Mouse (Mus musculus): ENCODE results near the gene Gbp4.
"Not testable (repeated sequence)": the region's sequence is repeated elsewhere in the genome, so short reads cannot be mapped to it uniquely, and the experiment has no call there.

Gbp4 gene

DNA sequence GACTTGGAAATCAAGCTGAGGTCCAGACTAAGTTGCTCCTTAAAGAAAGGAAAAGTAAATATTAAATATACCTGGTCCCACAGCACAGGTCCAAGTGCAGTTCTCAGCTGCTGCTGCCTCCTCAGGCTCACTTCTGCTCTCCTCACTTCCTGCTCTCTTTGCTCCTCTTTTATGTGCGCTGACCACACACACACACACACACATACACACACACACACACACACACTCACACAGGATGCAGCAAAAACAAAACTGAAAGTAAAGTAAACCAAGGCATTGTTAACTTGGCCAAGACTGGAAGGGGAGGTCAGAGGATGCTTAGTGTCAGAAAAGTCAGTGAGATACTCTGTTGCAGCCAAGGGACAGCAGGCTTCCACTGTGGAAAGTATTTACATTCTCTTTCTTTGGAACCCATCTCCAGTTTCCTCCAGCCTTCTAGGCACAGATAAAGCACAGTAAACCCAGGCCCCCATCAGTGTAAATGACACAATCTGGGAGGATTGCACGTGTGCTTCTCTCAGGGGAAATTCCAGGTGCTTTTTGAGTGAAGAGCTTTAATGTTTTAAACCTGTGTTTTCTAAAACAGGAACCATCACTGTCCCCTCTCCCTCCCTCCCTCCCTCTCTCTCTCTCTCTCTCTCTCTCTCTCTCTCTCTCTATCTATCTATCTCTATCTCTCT lies at the start of gene Gbp4, which contains the start of the genes Gbp9 and Gbp8:
Gbp4 (minus strand) TSS at position 178 of the 680 bp plus-strand sequence.
Gbp9 (minus strand) TSS at position 131 of the 680 bp plus-strand sequence.
Gbp8 (minus strand) TSS at position 132 of the 680 bp plus-strand sequence.
- DNase-seq (ENCODE audit: low read depth, low spot score) = peak; percentile 85

GRCm38 (mm10) chr5:105181446-105181845 lies 42.1 kb upstream of the Gbp4 start:
- no peak for DNase-seq (ENCODE audit: low read depth, low spot score)

DNA sequence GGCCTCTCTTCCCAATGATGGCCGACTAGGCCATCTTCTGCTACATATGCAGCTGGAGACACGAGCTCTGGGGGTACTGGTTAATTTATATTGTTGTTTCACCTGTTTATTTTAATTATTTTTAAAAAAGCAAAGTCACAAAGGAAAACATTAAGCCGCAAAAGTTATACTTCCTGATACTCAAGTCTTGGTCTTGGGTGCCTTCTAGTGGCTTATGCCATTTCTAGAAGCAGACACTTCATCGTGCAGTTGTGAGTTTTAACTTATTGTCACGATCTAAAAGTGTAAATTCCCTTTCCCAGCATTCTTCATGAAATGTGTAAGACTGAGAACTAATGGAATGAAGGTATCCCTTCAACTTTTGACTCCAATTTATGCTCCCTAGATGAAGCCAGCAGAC lies 17.2 kb upstream of the Gbp4 start:
- DNase-seq (ENCODE audit: low read depth, low spot score) = peak; percentile 55

- DNase-seq (ENCODE audit: low read depth, low spot score) = no peak
These were observed 14.7 kb upstream of the Gbp4 start for GRCm38 (mm10) chr5:105154049-105154448.

GRCm38 (mm10) chr5:105148062-105148461 lies 8.7 kb upstream of the Gbp4 start:
- DNase-seq (ENCODE audit: low read depth, low spot score) = not testable (repeated sequence)

DNA sequence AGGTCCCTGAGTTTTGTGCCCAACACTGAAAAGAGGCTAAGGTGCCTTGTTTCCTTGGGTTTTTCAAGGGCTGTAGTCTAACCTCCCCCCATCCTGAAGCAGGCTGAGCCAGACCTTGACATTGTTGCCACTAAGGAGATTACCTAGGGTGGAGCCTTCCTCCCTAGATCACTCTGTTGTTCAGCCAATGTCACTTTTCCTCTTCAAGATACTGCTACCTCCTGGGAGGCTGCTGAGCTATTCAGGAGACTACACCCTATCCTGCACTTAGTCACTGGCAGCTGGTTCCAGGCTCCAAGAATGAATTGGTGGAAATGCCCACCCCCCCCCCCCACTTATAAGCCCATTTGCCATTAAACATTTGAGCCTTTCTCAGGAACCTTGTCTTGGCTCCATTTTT lies 7.1 kb upstream of the Gbp4 start:
- DNase-seq (ENCODE audit: low read depth, low spot score) = no peak

DNA sequence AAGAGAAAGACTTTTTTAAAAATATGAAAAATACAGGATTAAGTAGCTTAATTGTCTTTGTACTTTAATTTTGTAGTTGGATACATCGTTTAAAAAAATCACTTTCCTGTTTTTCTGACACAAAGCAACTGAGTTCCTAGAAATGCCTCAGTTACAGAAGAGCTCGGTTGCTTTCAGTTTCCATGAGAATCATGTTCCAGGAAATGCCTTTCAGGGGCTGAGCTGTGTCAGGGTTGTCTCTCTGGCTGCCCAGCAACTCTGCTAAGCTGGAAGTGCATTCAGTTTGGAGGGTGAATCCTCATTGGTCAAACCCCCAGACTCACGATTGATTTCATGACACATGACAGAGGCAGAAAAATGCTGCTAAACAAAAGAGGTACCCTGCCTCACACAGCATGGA lies 6.3 kb upstream of the Gbp4 start:
- DNase-seq (ENCODE audit: low read depth, low spot score) = peak; percentile 52

DNA sequence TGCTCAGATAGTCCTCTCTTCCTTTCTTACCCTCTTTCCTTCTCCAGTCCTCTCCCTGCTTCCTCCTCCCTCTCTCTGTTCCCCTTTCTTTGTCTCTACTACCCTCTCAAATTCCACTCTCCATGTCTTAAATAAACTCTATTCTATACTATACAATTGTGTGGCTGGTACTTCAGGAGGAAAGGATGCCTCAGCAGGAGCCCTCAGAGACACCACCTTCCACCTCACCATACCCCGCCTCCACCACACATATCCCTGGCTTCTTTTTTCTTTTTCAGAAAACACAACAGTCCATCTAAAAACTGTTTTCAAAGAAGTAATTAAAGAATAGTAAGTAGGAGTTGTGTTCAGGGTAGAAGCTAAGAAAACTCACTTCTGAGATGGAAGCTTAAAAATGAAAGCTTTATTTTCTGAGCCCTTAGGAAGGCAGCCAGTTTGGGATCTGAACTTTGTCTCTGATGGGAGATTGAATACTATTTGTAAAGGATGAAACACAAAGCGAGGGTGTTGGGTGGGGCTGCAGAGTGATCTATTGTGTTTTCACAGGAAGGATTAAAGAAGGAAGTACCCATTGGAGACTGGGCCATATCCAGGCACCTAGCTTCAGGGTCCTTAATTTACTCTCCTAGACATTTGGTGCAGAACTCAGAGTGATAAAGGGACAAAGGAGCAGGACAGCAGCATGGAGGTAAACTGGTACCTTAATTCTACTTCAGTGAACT lies 864 bp upstream of the Gbp4 start:
- not testable (repeated sequence) for DNase-seq (ENCODE audit: low read depth, low spot score)

DNA sequence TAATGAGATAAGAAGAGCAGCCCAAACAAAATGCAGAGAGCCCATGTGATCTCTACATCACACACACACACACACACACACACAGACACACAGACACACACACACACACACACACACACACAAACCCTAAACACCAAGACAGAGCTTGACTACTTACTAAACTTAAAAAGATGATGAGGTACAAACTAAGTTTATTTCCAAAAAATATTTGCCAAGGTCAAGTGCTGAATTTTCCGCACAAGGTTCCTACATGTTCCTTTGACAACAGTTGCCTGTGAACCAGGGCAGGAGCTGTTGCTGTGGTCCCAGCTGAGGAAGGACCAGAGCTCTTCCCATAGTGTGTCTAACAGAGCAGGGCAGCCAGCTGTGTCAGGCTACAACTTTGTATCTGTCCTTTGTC lies 480 bp downstream of the Gbp4 start:
- DNase-seq (ENCODE audit: low read depth, low spot score) = peak; percentile 33

DNA sequence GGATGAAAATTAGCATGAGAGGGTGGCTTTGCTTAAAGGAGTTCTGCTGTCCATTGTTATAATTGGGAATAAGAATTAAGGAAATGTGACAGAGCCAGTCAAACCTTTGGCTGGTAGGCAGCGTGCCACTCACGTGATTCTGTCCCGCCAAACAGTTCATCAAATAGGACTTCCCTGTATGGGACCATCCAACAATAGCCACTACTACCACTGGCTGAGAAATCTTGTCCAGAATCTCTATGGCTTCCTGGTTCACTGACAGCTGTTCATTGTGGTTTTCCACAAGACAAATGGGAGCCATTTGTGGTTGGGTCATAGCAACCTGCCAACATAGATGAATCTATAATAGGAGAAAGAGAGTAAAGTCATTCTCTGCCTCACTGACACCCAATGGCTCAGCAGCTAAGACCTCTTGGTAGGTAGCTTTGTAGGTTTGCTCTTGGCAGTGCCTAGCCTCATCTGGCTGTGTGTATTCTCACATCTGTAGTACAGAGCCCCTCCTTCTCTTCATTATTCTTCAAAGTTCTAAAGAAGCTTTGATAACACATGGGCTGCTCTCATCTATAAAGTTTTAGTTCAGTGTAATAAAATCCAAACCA lies 2.6 kb downstream of the Gbp4 start:
- not testable (repeated sequence) for DNase-seq (ENCODE audit: low read depth, low spot score)

- DNase-seq (ENCODE audit: low read depth, low spot score) = not testable (repeated sequence)
These were observed 17.7 kb downstream of the Gbp4 start for GRCm38 (mm10) chr5:105121731-105122130.

- peak; percentile 30 for DNase-seq (ENCODE audit: low read depth, low spot score)
These were observed 23.6 kb downstream of the Gbp4 start for GRCm38 (mm10) chr5:105115740-105116139.

DNA sequence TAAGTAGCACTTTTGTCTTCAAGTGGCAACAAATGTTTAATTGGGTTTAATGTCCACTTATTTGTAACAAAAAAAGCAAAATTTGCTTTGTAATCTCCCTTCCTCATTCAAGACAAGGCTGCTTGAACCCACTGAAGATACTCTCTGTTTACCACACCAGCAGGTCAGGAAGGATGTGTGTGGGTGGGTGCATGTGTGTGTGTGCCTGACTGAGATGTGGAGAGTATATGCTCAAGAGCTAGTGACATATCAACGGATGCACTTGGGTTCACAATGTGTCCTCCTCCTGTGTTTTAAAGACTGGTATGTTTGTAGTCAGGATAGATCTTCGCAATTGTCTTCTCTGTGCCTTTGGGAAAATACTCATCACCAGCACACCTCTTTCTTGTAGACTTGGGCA lies 24.7 kb downstream of the Gbp4 start:
- peak; percentile 81 for DNase-seq (ENCODE audit: low read depth, low spot score)

GRCm38 (mm10) chr5:105113656-105114055 lies 25.7 kb downstream of the Gbp4 start:
- peak; percentile 66 for DNase-seq (ENCODE audit: low read depth, low spot score)

GRCm38 (mm10) chr5:105110271-105110852 lies 29.0 kb downstream of the Gbp4 start:
- peak; percentile 74 for DNase-seq (ENCODE audit: low read depth, low spot score)

DNA sequence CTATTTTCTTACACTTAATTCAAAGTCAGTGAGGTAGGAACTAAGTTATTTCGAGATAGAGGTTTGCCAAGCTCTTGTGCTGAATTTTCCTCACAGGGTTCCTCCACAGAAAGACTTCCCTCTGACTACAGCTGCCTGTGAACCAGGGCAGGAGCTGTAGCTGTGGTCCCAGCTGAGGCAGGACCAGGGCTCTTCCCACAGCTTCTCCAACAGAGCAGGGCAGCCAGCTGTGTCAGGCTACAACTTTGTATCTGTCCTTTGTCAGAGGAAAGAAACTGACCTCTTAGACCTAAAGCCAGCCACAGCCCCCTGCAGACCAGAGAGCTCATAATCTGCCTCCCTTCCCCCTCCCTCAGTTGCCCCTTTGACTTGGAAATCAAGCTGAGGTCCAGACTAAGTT lies 29.6 kb downstream of the Gbp4 start:
- DNase-seq (ENCODE audit: low read depth, low spot score) = peak; percentile 14

GRCm38 (mm10) chr5:105105689-105106088 lies 33.7 kb downstream of the Gbp4 start:
- not testable (repeated sequence) for DNase-seq (ENCODE audit: low read depth, low spot score)

GRCm38 (mm10) chr5:105081900-105082299 lies 57.5 kb downstream of the Gbp4 start:
- DNase-seq (ENCODE audit: low read depth, low spot score) = no peak

- DNase-seq (ENCODE audit: low read depth, low spot score) = not testable (repeated sequence)
These were observed 71.0 kb downstream of the Gbp4 start for GRCm38 (mm10) chr5:105068356-105068755.

All from CD4-positive, CD25-positive, alpha-beta regulatory T cell, adult 2 months (primary cell).